34 mouse cellular contexts compared by ENCODE assay signal in the genomic region with DNA sequence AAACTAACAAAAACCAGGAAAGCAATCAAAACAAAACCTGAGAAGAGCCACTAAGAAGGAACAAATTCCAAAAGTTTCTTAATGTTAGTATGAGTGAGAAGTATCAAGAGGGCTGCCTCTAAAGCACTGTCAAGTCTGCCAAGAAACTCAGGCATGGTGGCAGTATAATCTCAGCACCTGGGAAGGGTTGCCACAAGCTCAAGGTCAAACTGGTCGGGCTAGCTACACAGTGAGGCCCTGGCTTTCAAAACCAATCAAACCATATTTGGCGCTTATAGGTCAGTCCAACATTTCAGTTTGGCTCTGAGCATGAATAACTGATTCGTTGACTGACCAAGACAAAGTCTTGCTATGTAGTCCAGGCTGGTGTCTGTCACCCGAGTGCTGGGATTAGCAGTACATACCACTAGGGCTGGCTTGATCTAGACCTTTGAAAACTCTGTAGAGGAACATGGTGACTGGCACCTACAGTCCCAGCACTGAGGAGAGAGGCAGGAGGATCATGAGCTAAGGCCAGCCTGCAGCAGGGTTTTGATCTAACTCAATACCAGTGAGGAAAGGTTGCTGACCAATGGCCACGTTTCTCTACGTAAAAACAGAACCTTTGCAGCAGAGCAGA. TPM values are rescaled to one million over a fixed set of nuclear protein-coding genes. Genes with fewer than 3 reads are reported as not detected.
DNase-seq lines count a peak whose midpoint lies in the region; ATAC-seq and TF ChIP-seq lines count a peak whose summit lies in the region.
"Had no signal": no experiment of that assay in that cellular context is flagged by ENCODE, and none has a peak within 500 bp of the region (broad histone marks: within the 10 kb centered on the region; RNA-seq: fewer than 3 reads in every experiment).

No protein-coding gene starts in this region.

- no peak overlapping the region for H3K9ac ChIP-seq in forebrain, embryonic 15.5 days (replicated peaks)
- no peak overlapping the region for H3K9ac ChIP-seq in forebrain, embryonic 12.5 days
- H3K9ac ChIP-seq in heart, embryonic 14.5 days (ENCODE audit: low read length) = no peak overlapping the region
- no peak overlapping the region for H3K9ac ChIP-seq in heart, adult 2 months (ENCODE audit: low read depth, low read length)
- H3K9ac ChIP-seq: embryonic facial prominence, embryonic 15.5 days; hindbrain, embryonic 13.5 days; liver, embryonic 12.5 days; liver, postnatal 0 days; midbrain, embryonic 13.5 days; neural tube, embryonic 15.5 days had no signal

- no peak overlapping the region for H3K27ac ChIP-seq in forebrain, embryonic 15.5 days (replicated peaks)
- no peak overlapping the region for H3K27ac ChIP-seq in forebrain, embryonic 12.5 days
- peak overlapping the region; percentile 9 to 75 for H3K27ac ChIP-seq in heart, embryonic 14.5 days (replicated peaks in 1 of 2; ENCODE audit: control insufficient read depth in 1 of 2, insufficient read depth in 1 of 2, low read depth in 2 of 2, low read length in 2 of 2)
- no peak overlapping the region for H3K27ac ChIP-seq in heart, adult 2 months
- H3K27ac ChIP-seq: embryonic facial prominence, embryonic 10.5 days; embryonic facial prominence, embryonic 15.5 days; hindbrain, embryonic 13.5 days; liver, embryonic 12.5 days; macrophage; midbrain, embryonic 13.5 days; neural tube, embryonic 15.5 days had no signal

- no peaks in the 10 kb centered on the region for H3K4me1 ChIP-seq in forebrain, embryonic 15.5 days
- no peaks in the 10 kb centered on the region for H3K4me1 ChIP-seq in forebrain, embryonic 12.5 days
- peaks cover 2 to 15% of the 10 kb centered on the region in 2 experiments for H3K4me1 ChIP-seq in heart, embryonic 14.5 days (ENCODE audit: control insufficient read depth in 2 of 2, insufficient read depth in 2 of 2, low read length in 2 of 2)
- H3K4me1 ChIP-seq in heart, adult 2 months (ENCODE audit: control insufficient read depth, insufficient read depth, low read length) = no peaks in the 10 kb centered on the region
- H3K4me1 ChIP-seq: embryonic facial prominence, embryonic 10.5 days; embryonic facial prominence, embryonic 15.5 days; hindbrain, embryonic 13.5 days; liver, embryonic 12.5 days; midbrain, embryonic 13.5 days; neural tube, embryonic 15.5 days had no signal

- no peak for TF ChIP-seq EP300 in heart, adult 2 months (IDR thresholded peaks at IDR 0.05; ENCODE audit: insufficient read depth, low read depth, low read length)

- no peaks in the 10 kb centered on the region for H3K79me2 ChIP-seq in heart, adult 2 months (replicated peaks; ENCODE audit: control insufficient read depth, insufficient read depth, low read length)
- no peaks in the 10 kb centered on the region for H3K79me2 ChIP-seq in myocyte (ENCODE audit: control insufficient read depth, insufficient read depth)

- H3K4me3 ChIP-seq in forebrain, embryonic 15.5 days = no peak overlapping the region
- H3K4me3 ChIP-seq in forebrain, embryonic 12.5 days (replicated peaks) = no peak overlapping the region
- no peak overlapping the region for H3K4me3 ChIP-seq in heart, embryonic 14.5 days (ENCODE audit: control insufficient read depth in 1 of 2, insufficient read depth in 1 of 2, low read depth in 1 of 2, low read length in 2 of 2)
- H3K4me3 ChIP-seq in heart, adult 2 months = no peak overlapping the region
- no peak overlapping the region for H3K4me3 ChIP-seq in myocyte
- H3K4me3 ChIP-seq: embryonic facial prominence, embryonic 10.5 days; embryonic facial prominence, embryonic 15.5 days; hindbrain, embryonic 13.5 days; liver, embryonic 12.5 days; midbrain, embryonic 13.5 days; neural tube, embryonic 15.5 days had no signal

- no peak for TF ChIP-seq CTCF in heart, adult 2 months (IDR thresholded peaks at IDR 0.05)

- intact Hi-C loops in heart, adult 2 months (cut with DNase I) = no loop called here

- 97% methylated on average over 6 of the region's 6 CpGs for WGBS in forebrain, embryonic 15.5 days
- WGBS in forebrain, embryonic 12.5 days = 94% methylated on average over 6 of the region's 6 CpGs
- WGBS in heart, embryonic 14.5 days = 79% methylated on average over 6 of the region's 6 CpGs
- WGBS in heart, adult 2 months = 79% methylated on average over 6 of the region's 6 CpGs

- no peaks in the 10 kb centered on the region for H3K9me3 ChIP-seq in forebrain, embryonic 15.5 days
- H3K9me3 ChIP-seq in forebrain, embryonic 12.5 days = no peaks in the 10 kb centered on the region
- H3K9me3 ChIP-seq in heart, embryonic 14.5 days (ENCODE audit: control insufficient read depth, low read length) = no peaks in the 10 kb centered on the region
- H3K9me3 ChIP-seq: embryonic facial prominence, embryonic 10.5 days; embryonic facial prominence, embryonic 15.5 days; G1E; hindbrain, embryonic 13.5 days; liver, embryonic 12.5 days; midbrain, embryonic 13.5 days; neural tube, embryonic 15.5 days had no signal

- H3K36me3 ChIP-seq in forebrain, embryonic 15.5 days = peaks cover 44% of the 10 kb centered on the region
- peaks cover 53% of the 10 kb centered on the region for H3K36me3 ChIP-seq in forebrain, embryonic 12.5 days (replicated peaks)
- peaks cover 72% of the 10 kb centered on the region for H3K36me3 ChIP-seq in heart, embryonic 14.5 days (ENCODE audit: control insufficient read depth, insufficient read depth, low read length)
- peaks cover 8% of the 10 kb centered on the region for H3K36me3 ChIP-seq in heart, adult 2 months (ENCODE audit: control insufficient read depth, insufficient read depth, low read length)
- H3K36me3 ChIP-seq in myocyte (ENCODE audit: control insufficient read depth, insufficient read depth) = peaks cover 64% of the 10 kb centered on the region

- no peak overlapping the region for H3K4me2 ChIP-seq in forebrain, embryonic 15.5 days (replicated peaks)
- no peak overlapping the region for H3K4me2 ChIP-seq in forebrain, embryonic 12.5 days
- no peak overlapping the region for H3K4me2 ChIP-seq in heart, embryonic 14.5 days (ENCODE audit: low read length)
- H3K4me2 ChIP-seq in myocyte (ENCODE audit: low read depth) = no peak overlapping the region
- H3K4me2 ChIP-seq: embryonic facial prominence, embryonic 15.5 days; hindbrain, embryonic 13.5 days; liver, embryonic 12.5 days; midbrain, embryonic 13.5 days; neural tube, embryonic 15.5 days had no signal

- no peak for DNase-seq in heart, adult 2 months
- peak; percentile 25 for DNase-seq in heart, postnatal 4 days
- no peak for DNase-seq in heart, adult 8-10 months (ENCODE audit: low spot score)
- DNase-seq in thymus, postnatal 4 days = no peak
- DNase-seq: adrenal gland, adult 8-10 months; cerebellum, adult 2 months; cerebellum, postnatal 14 days; gastrocnemius, postnatal 10 days; kidney, adult 2 months; kidney, postnatal 4 days; left cerebral cortex, postnatal 4 days; liver, postnatal 0 days; retina, postnatal 1 day; right cerebral cortex, postnatal 14 days; thymus, postnatal 14 days had no signal

- TF ChIP-seq POLR2A in heart, adult 2 months (IDR thresholded peaks at IDR 0.05; ENCODE audit: insufficient read depth, low read depth, low read length) = no peak
- no peak for TF ChIP-seq POLR2A in myocyte (IDR thresholded peaks at IDR 0.05; ENCODE audit: insufficient read length, low read depth)

- ATAC-seq in forebrain, embryonic 15.5 days (replicated peaks) = peak; percentile 39
- ATAC-seq in forebrain, embryonic 12.5 days (ENCODE audit: low FRiP score) = no peak
- no peak for ATAC-seq in heart, embryonic 14.5 days (ENCODE audit: insufficient number of reproducible peaks, insufficient read depth, low FRiP score, low read depth)
- ATAC-seq: liver, embryonic 12.5 days; liver, postnatal 0 days; midbrain, embryonic 13.5 days had no signal

- H3ac ChIP-seq in myocyte (ENCODE audit: control insufficient read depth, insufficient read length) = no peak overlapping the region

- no peaks in the 10 kb centered on the region for H3K27me3 ChIP-seq in forebrain, embryonic 15.5 days
- H3K27me3 ChIP-seq in forebrain, embryonic 12.5 days = no peaks in the 10 kb centered on the region
- H3K27me3 ChIP-seq in heart, embryonic 14.5 days (ENCODE audit: control insufficient read depth, insufficient read depth, low read length) = no peaks in the 10 kb centered on the region
- H3K27me3 ChIP-seq in heart, adult 2 months (ENCODE audit: control insufficient read depth, insufficient read depth, low read length) = no peaks in the 10 kb centered on the region
- H3K27me3 ChIP-seq in myocyte (ENCODE audit: control insufficient read depth, insufficient read depth, insufficient read length) = no peaks in the 10 kb centered on the region
- H3K27me3 ChIP-seq: embryonic facial prominence, embryonic 15.5 days; hindbrain, embryonic 13.5 days; liver, embryonic 12.5 days; midbrain, embryonic 13.5 days; neural tube, embryonic 15.5 days had no signal

TF ChIP-seq in myocyte, 11 proteins besides CTCF, POLR2A, EP300 and RAD21:
- TF ChIP-seq MYOG (IDR thresholded peaks at IDR 0.05; ENCODE audit: control insufficient read depth in 1 of 3, insufficient read depth in 1 of 3, insufficient read length in 2 of 3, low read depth in 2 of 3) (no peak), MAX (IDR thresholded peaks at IDR 0.05; ENCODE audit: low read depth) (no peak), POLR2AphosphoS2 (IDR thresholded peaks at IDR 0.05; ENCODE audit: insufficient read length, low read depth) (peak; percentile 16)

RNA-seq across cellular contexts. Expression of a gene that starts 51.2 kb away (rescaled TPM):
- polyA plus RNA-seq in forebrain, embryonic 15.5 days (2015; fragmentation: Nextera tagmentation; extraction: Ambion mirVana) = 35.7 and 38.1 TPM in 2 replicates
- polyA plus RNA-seq in forebrain, embryonic 12.5 days (2016; fragmentation: Nextera tagmentation; extraction: Ambion mirVana) = 52.6 and 53.6 TPM in 2 replicates
- 65.2 and 68.5 TPM in 2 replicates for polyA plus RNA-seq in heart, embryonic 14.5 days (2014; fragmentation: Nextera tagmentation; extraction: Ambion mirVana)
- total RNA-seq in heart, adult 2 months (2021) = 10 to 100 TPM; 53.4 to 61.4 TPM
- polyA plus RNA-seq in heart, adult 2 months (2012; rRNA removed) = 26.5 and 54.5 TPM in 2 replicates
- total RNA-seq in heart, postnatal 4 days (2021) = 100 to 1,000 TPM; 161 to 162 TPM
- total RNA-seq in heart, adult 8-10 months (2022) = 10 to 100 TPM; 47.1 to 62.3 (median 51.3) TPM
- 64.6 TPM for polyA plus RNA-seq in myocyte (2012; fragmentation: generic; extraction: Trizol)

RNA-seq across cellular contexts. Expression of a gene that starts 59.5 kb away (rescaled TPM):
- 0.36 and 0.41 TPM in 2 replicates for polyA plus RNA-seq in forebrain, embryonic 15.5 days (2015; fragmentation: Nextera tagmentation; extraction: Ambion mirVana)
- polyA plus RNA-seq in forebrain, embryonic 12.5 days (2016; fragmentation: Nextera tagmentation; extraction: Ambion mirVana) = 0.33 and 0.49 TPM in 2 replicates
- 0.11 and 0.15 TPM in 2 replicates for polyA plus RNA-seq in heart, embryonic 14.5 days (2014; fragmentation: Nextera tagmentation; extraction: Ambion mirVana)
- total RNA-seq in heart, adult 2 months (2021) = not detected
- polyA plus RNA-seq in heart, adult 2 months (2012; rRNA removed) = not detected in 2 replicates
- under 1 TPM in 1 of 2 experiments, not detected in 1; 0.11 TPM for total RNA-seq in heart, postnatal 4 days (2021)
- not detected for total RNA-seq in heart, adult 8-10 months (2022)
- polyA plus RNA-seq in myocyte (2012; fragmentation: generic; extraction: Trizol) = 0.01 TPM
- total RNA-seq: layer of hippocampus, adult 8-10 months; layer of hippocampus, postnatal 25 days; left cerebral cortex, adult 8-10 months; left cerebral cortex, postnatal 4 days; megakaryocyte-erythroid progenitor cell, adult 5-6 weeks; monocyte, adult 5-6 weeks had no signal
- polyA plus RNA-seq: cerebellum, adult 2 months; G1E; gonadal fat pad, adult 2 months; liver, postnatal 0 days; macrophage; small intestine, adult 2 months had no signal

Comparison
In these comparisons a context has a peak if more than half of its experiments do, and no peak if none do; other contexts are left out.
1. H3K27ac ChIP-seq: peak in heart, embryonic 14.5 days (2 of 2); none in forebrain, embryonic 15.5 days (single experiment), forebrain, embryonic 12.5 days (single experiment) and heart, adult 2 months (single experiment).